ENCODE assay signal across 32 mouse cellular contexts in the genomic region with DNA sequence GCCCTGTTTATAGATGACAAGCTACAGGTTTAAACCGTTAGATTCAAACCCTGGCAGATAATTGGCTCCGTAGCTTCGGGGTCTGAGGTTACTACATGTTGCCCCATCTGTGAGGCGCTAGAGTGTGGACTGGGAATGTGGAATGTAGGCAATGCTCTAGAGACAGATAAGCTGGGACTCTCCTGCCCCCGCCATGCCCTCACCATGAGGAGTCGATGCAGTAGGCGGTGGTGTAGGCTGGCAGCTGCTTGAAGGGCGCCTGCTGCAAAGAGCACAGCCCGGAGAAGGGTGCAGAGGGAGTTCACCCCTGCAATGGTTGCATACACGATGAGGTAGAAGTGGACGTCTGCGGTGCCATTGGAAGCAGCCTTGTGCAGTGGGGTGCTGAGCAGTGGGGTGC. TPM values are rescaled to one million over a fixed set of nuclear protein-coding genes. Genes with fewer than 3 reads are reported as not detected.
DNase-seq lines count a peak whose midpoint lies in the region; ATAC-seq lines count a peak whose summit lies in the region.
"Had no signal": no experiment of that assay in that cellular context is flagged by ENCODE, and none has a peak within 500 bp of the region (broad histone marks: within the 10 kb centered on the region; RNA-seq: fewer than 3 reads in every experiment).

No protein-coding gene starts in this region.

- no peak overlapping the region for H3K4me3 ChIP-seq in heart, embryonic 10.5 days
- H3K4me3 ChIP-seq in heart, embryonic 16.5 days (ENCODE audit: low read length) = no peak overlapping the region
- H3K4me3 ChIP-seq in midbrain, embryonic 16.5 days (ENCODE audit: low read depth, low read length) = no peak overlapping the region
- no peak overlapping the region for H3K4me3 ChIP-seq in midbrain, embryonic 13.5 days (replicated peaks)
- H3K4me3 ChIP-seq: heart, adult 2 months; hindbrain, embryonic 10.5 days; left cerebral cortex, adult 2 months; limb, embryonic 12.5 days; liver, embryonic 15.5 days had no signal

- peaks cover 5% of the 10 kb centered on the region; the same call in 1 of the 2 replicates for H3K36me3 ChIP-seq in heart, embryonic 10.5 days
- H3K36me3 ChIP-seq in heart, embryonic 16.5 days (ENCODE audit: control insufficient read depth, insufficient read depth) = no peaks in the 10 kb centered on the region
- H3K36me3 ChIP-seq in midbrain, embryonic 16.5 days (ENCODE audit: control insufficient read depth, insufficient read depth, low read length) = peaks cover 7% of the 10 kb centered on the region; the same call in 1 of the 2 replicates
- peaks cover 43% of the 10 kb centered on the region for H3K36me3 ChIP-seq in midbrain, embryonic 13.5 days
- H3K36me3 ChIP-seq: liver, embryonic 15.5 days had no signal

- no peak overlapping the region for H3K9ac ChIP-seq in heart, embryonic 16.5 days (ENCODE audit: low read length)
- H3K9ac ChIP-seq in midbrain, embryonic 16.5 days (ENCODE audit: low read depth, low read length) = no peak overlapping the region
- H3K9ac ChIP-seq in midbrain, embryonic 13.5 days (replicated peaks) = no peak overlapping the region
- H3K9ac ChIP-seq: limb, embryonic 12.5 days; liver, embryonic 15.5 days; lung, embryonic 14.5 days had no signal

- H3K27me3 ChIP-seq in heart, embryonic 10.5 days (ENCODE audit: insufficient read depth, poor library complexity, severe bottlenecking) = peaks cover 6% of the 10 kb centered on the region; the same call in 1 of the 2 replicates
- no peaks in the 10 kb centered on the region for H3K27me3 ChIP-seq in heart, embryonic 16.5 days (ENCODE audit: control insufficient read depth, insufficient read depth, low read length)
- no peaks in the 10 kb centered on the region for H3K27me3 ChIP-seq in midbrain, embryonic 16.5 days (ENCODE audit: control insufficient read depth, insufficient read depth, low read depth, low read length)
- H3K27me3 ChIP-seq in midbrain, embryonic 13.5 days = no peaks in the 10 kb centered on the region
- H3K27me3 ChIP-seq: liver, embryonic 15.5 days; Patski had no signal

- WGBS in heart, embryonic 10.5 days = 52% methylated on average over 12 of the region's 12 CpGs
- WGBS in heart, embryonic 16.5 days = 34% methylated on average over 12 of the region's 12 CpGs
- 84% methylated on average over 12 of the region's 12 CpGs for WGBS in midbrain, embryonic 16.5 days
- 87% methylated on average over 12 of the region's 12 CpGs for WGBS in midbrain, embryonic 13.5 days

- H3K4me1 ChIP-seq in heart, embryonic 10.5 days = peaks cover 21% of the 10 kb centered on the region
- peaks cover 7% of the 10 kb centered on the region for H3K4me1 ChIP-seq in heart, embryonic 16.5 days (ENCODE audit: control insufficient read depth, insufficient read depth, low read length)
- no peaks in the 10 kb centered on the region for H3K4me1 ChIP-seq in midbrain, embryonic 16.5 days (ENCODE audit: control insufficient read depth, insufficient read depth, low read length)
- H3K4me1 ChIP-seq in midbrain, embryonic 13.5 days (replicated peaks) = no peaks in the 10 kb centered on the region
- H3K4me1 ChIP-seq: hindbrain, embryonic 10.5 days; limb, embryonic 12.5 days; liver, embryonic 15.5 days had no signal

- peak overlapping the region; percentile 54; the same call in 1 of the 2 replicates for H3K27ac ChIP-seq in heart, embryonic 10.5 days
- 0 out of 2 replicates have a peak overlapping the region, but pooled peaks have one; percentile 20 for H3K27ac ChIP-seq in heart, embryonic 16.5 days (ENCODE audit: low read length)
- H3K27ac ChIP-seq in midbrain, embryonic 16.5 days (ENCODE audit: low read length) = no peak overlapping the region
- no peak overlapping the region for H3K27ac ChIP-seq in midbrain, embryonic 13.5 days
- H3K27ac ChIP-seq: heart, adult 2 months; hindbrain, embryonic 10.5 days; left cerebral cortex, adult 2 months; limb, embryonic 12.5 days; liver, embryonic 15.5 days had no signal

- intact Hi-C loops in heart, postnatal 14 days (cut with DNase I) = no loop called here

- ATAC-seq in heart, embryonic 16.5 days (replicated peaks; ENCODE audit: extremely low read depth, insufficient read depth, low FRiP score) = peak; percentile 71
- ATAC-seq in midbrain, embryonic 16.5 days = no peak
- ATAC-seq in midbrain, embryonic 13.5 days = no peak
- ATAC-seq: forebrain, embryonic 14.5 days; intestine, postnatal 0 days; Patski had no signal

- DNase-seq in heart, embryonic 10.5 days (ENCODE audit: low spot score) = no peak
- no peak for DNase-seq in heart, adult 18-20 months
- no peak for DNase-seq in heart, postnatal 14 days
- DNase-seq in layer of hippocampus, adult 11-12 months (ENCODE audit: low spot score) = no peak
- DNase-seq: adrenal gland, postnatal 10 days; cerebellum, adult 11 months; cerebellum, adult 9-10 months; cerebellum, postnatal 36 days; gastrocnemius, postnatal 25 days; heart, adult 2 months; kidney, adult 9 months; kidney, postnatal 14 days; lung, embryonic 14.5 days; lung, postnatal 14 days; right cerebral cortex, postnatal 25 days; thymus, adult 18-20 months; thymus, postnatal 25 days had no signal

- H3K9me3 ChIP-seq in heart, embryonic 10.5 days = no peaks in the 10 kb centered on the region
- no peaks in the 10 kb centered on the region for H3K9me3 ChIP-seq in heart, embryonic 16.5 days (replicated peaks; ENCODE audit: control insufficient read depth, low read length)
- no peaks in the 10 kb centered on the region for H3K9me3 ChIP-seq in midbrain, embryonic 16.5 days (replicated peaks; ENCODE audit: control insufficient read depth, low read length, poor library complexity, severe bottlenecking)
- no peaks in the 10 kb centered on the region for H3K9me3 ChIP-seq in midbrain, embryonic 13.5 days
- H3K9me3 ChIP-seq: hindbrain, embryonic 10.5 days; limb, embryonic 12.5 days; liver, embryonic 15.5 days had no signal

- H3K4me2 ChIP-seq in heart, embryonic 16.5 days (ENCODE audit: low read depth, low read length) = no peak overlapping the region
- H3K4me2 ChIP-seq in midbrain, embryonic 16.5 days (ENCODE audit: low read length) = peak overlapping the region; percentile 4; the same call in 1 of the 2 replicates
- H3K4me2 ChIP-seq in midbrain, embryonic 13.5 days (replicated peaks) = no peak overlapping the region
- H3K4me2 ChIP-seq: limb, embryonic 12.5 days; liver, embryonic 15.5 days; lung, embryonic 14.5 days; midbrain, embryonic 11.5 days had no signal

RNA-seq across cellular contexts. Expression of a gene that starts 12.6 kb away (rescaled TPM):
- polyA plus RNA-seq in heart, embryonic 10.5 days (2016; fragmentation: Nextera tagmentation; extraction: Ambion mirVana) = 0.36 and 0.77 TPM in 2 replicates
- under 1 TPM; 0.20 to 0.21 TPM for total RNA-seq in heart, adult 18-20 months (2021)
- polyA plus RNA-seq in heart, embryonic 16.5 days (2015; fragmentation: Nextera tagmentation; extraction: Ambion mirVana) = 1.3 and 1.4 TPM in 2 replicates
- under 1 TPM; 0.68 to 0.84 TPM for total RNA-seq in heart, postnatal 14 days (2021)
- 20.6 and 25.8 TPM in 2 replicates for polyA plus RNA-seq in midbrain, embryonic 16.5 days (2015; fragmentation: Nextera tagmentation; extraction: Ambion mirVana)
- 7.3 and 7.5 TPM in 2 replicates for polyA plus RNA-seq in midbrain, embryonic 13.5 days (2015; fragmentation: Nextera tagmentation; extraction: Ambion mirVana)
- total RNA-seq: gastrocnemius, adult 18-20 months; liver, adult 2 months; MEL; neutrophil, adult 5-6 weeks had no signal
- polyA plus RNA-seq: liver, adult 2 months; liver, embryonic 15.5 days had no signal

RNA-seq across cellular contexts. Expression of a gene that starts 18.3 kb away (rescaled TPM):
- 5.4 and 7.3 TPM in 2 replicates for polyA plus RNA-seq in heart, embryonic 10.5 days (2016; fragmentation: Nextera tagmentation; extraction: Ambion mirVana)
- total RNA-seq in heart, adult 18-20 months (2021) = 1 to 10 TPM; 3.6 to 4.2 TPM
- 4.9 and 5.3 TPM in 2 replicates for polyA plus RNA-seq in heart, embryonic 16.5 days (2015; fragmentation: Nextera tagmentation; extraction: Ambion mirVana)
- 1 to 10 TPM; 4.6 to 5.4 TPM for total RNA-seq in heart, postnatal 14 days (2021)
- polyA plus RNA-seq in midbrain, embryonic 16.5 days (2015; fragmentation: Nextera tagmentation; extraction: Ambion mirVana) = 9.3 and 10.3 TPM in 2 replicates
- polyA plus RNA-seq in midbrain, embryonic 13.5 days (2015; fragmentation: Nextera tagmentation; extraction: Ambion mirVana) = 9.1 and 9.8 TPM in 2 replicates

RNA-seq across cellular contexts. Expression of a gene that starts 27.0 kb away (rescaled TPM):
- polyA plus RNA-seq in heart, embryonic 10.5 days (2016; fragmentation: Nextera tagmentation; extraction: Ambion mirVana) = 46.5 and 55.8 TPM in 2 replicates
- 10 to 100 TPM; 29.7 to 29.9 TPM for total RNA-seq in heart, adult 18-20 months (2021)
- polyA plus RNA-seq in heart, embryonic 16.5 days (2015; fragmentation: Nextera tagmentation; extraction: Ambion mirVana) = 42.5 and 45.3 TPM in 2 replicates
- total RNA-seq in heart, postnatal 14 days (2021) = 10 to 100 TPM; 40.6 to 42.9 TPM
- polyA plus RNA-seq in midbrain, embryonic 16.5 days (2015; fragmentation: Nextera tagmentation; extraction: Ambion mirVana) = 28.4 and 28.6 TPM in 2 replicates
- 31.3 and 37.2 TPM in 2 replicates for polyA plus RNA-seq in midbrain, embryonic 13.5 days (2015; fragmentation: Nextera tagmentation; extraction: Ambion mirVana)

RNA-seq across cellular contexts. Expression of a gene that starts 56.5 kb away (rescaled TPM):
- 0.33 and 0.38 TPM in 2 replicates for polyA plus RNA-seq in heart, embryonic 10.5 days (2016; fragmentation: Nextera tagmentation; extraction: Ambion mirVana)
- under 1 TPM; 0.18 to 0.37 TPM for total RNA-seq in heart, adult 18-20 months (2021)
- 0.64 and 0.68 TPM in 2 replicates for polyA plus RNA-seq in heart, embryonic 16.5 days (2015; fragmentation: Nextera tagmentation; extraction: Ambion mirVana)
- under 1 TPM; 0.50 to 0.85 TPM for total RNA-seq in heart, postnatal 14 days (2021)
- 16.6 and 18.3 TPM in 2 replicates for polyA plus RNA-seq in midbrain, embryonic 16.5 days (2015; fragmentation: Nextera tagmentation; extraction: Ambion mirVana)
- polyA plus RNA-seq in midbrain, embryonic 13.5 days (2015; fragmentation: Nextera tagmentation; extraction: Ambion mirVana) = 7.5 and 8.2 TPM in 2 replicates
- total RNA-seq: liver, adult 2 months had no signal
- polyA plus RNA-seq: liver, embryonic 15.5 days had no signal

Comparison
In these comparisons a context has a peak if more than half of its experiments do, and no peak if none do; other contexts are left out.
1. H3K27ac ChIP-seq: peak in heart, embryonic 10.5 days (single experiment) and heart, embryonic 16.5 days (single experiment); none in midbrain, embryonic 16.5 days (single experiment) and midbrain, embryonic 13.5 days (single experiment).